Mouse (Mus musculus): ENCODE data around the gene Baiap2l1. TPM values are rescaled to one million over a fixed set of nuclear protein-coding genes. Genes with fewer than 3 reads are reported as not detected.
"Not testable (repeated sequence)": the region's sequence is repeated elsewhere in the genome, so short reads cannot be mapped to it uniquely, and the experiment has no call there.

The Baiap2l1 gene
- total RNA-seq (2021), result under 1 TPM; 0.85 to 0.88 TPM

GRCm38 (mm10) chr5:144357881-144358591 lies at the start of gene Baiap2l1:
Gene Baiap2l1, minus strand, starts transcription at chr5:144358112.
- DNase-seq, result peak; percentile 18 to 29

GRCm38 (mm10) chr5:144406256-144406655 lies 48.3 kb upstream of the Baiap2l1 start:
- no peak for DNase-seq

- DNase-seq, result no peak
Observed at GRCm38 (mm10) chr5:144400821-144401220, 42.9 kb upstream of the Baiap2l1 start.

GRCm38 (mm10) chr5:144397566-144397965 lies 39.7 kb upstream of the Baiap2l1 start:
- DNase-seq, result no peak

GRCm38 (mm10) chr5:144394142-144394541 lies 36.2 kb upstream of the Baiap2l1 start:
- no peak for DNase-seq

DNA sequence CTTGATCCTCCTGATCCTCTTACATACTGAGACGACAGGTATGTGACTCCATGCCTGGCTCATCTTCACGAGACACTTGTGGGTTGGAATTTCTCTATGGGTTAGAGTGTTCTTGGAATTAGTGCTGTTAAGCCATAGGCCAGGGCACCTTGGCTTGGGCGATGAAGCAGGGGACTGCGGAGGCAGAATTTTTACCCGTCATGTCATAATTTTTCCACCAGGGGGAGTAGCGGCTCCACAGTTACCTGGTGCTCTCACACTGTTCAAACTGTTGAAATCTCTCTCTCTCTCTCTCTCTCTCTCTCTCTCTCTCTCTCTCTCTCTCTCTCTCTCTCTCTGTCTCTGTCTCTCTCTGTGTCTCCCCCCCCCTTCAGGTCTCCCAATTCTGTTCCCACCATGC lies 29.9 kb upstream of the Baiap2l1 start:
- peak; percentile 28 to 56 for DNase-seq

DNA sequence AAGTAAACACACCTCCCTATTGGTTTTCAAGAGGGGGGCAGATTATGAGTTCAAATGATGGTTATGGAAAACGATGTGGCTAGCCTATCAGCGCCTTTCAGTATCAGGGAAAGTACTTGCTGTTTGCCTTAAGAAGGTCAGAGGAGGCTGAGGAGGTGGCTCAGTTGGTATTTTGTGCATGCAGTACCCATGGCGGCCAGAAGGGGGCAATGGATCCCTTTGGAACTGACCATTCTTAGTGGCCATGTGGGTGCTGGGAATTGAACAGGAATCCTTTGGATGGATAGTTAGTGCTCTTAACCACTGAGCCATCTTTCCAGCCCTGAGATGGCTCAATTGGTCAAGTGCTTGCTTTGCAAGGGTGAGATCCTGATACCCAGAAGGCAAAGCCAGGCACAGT lies 26.0 kb upstream of the Baiap2l1 start:
- DNase-seq, result no peak

GRCm38 (mm10) chr5:144381782-144382181 lies 23.9 kb upstream of the Baiap2l1 start:
- no peak for DNase-seq

GRCm38 (mm10) chr5:144380689-144381088 lies 22.8 kb upstream of the Baiap2l1 start:
- DNase-seq, result no peak

GRCm38 (mm10) chr5:144379431-144379830 lies 21.5 kb upstream of the Baiap2l1 start:
- no peak for DNase-seq

DNA sequence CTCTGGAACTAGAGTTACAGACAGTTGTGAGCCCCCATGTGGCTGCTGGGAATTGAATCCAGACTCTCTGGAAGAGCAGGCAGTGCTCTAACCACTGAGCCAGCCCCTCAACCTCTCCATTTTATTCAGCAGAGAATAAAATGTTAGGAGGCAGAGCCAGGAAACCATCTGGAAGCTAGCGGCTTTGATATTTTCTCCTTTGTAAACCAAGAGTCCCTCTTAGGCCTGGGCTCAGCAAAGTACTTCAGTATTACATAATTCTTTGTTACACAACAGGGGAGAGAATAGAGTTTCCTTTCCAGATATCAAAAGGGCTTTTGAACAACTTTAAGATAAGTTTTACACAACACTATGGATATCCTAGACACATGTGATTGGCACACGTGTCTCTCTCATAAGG lies 15.0 kb upstream of the Baiap2l1 start:
- no peak for DNase-seq

GRCm38 (mm10) chr5:144372177-144372576 lies 14.3 kb upstream of the Baiap2l1 start:
- DNase-seq, result no peak

DNA sequence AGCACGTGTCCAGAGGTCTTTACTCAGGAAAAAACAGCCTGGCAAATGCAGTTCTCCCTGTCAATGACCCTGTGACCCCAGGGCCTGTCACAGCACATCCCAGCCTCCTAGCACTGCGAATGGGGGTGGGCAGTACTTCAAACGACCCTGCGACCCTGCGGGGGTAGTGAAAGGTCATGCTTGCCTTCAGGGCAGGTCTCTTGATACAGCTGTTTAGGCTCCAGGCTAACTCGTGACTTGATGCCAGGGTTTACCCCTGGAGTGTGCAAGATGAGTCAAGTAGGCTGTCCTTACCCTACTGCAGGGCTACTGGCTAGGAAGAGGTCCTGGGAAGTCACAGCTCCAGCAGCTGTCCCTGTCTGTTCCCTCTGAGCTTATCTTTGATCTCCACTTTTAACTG lies 13.1 kb upstream of the Baiap2l1 start:
- DNase-seq, result no peak

DNA sequence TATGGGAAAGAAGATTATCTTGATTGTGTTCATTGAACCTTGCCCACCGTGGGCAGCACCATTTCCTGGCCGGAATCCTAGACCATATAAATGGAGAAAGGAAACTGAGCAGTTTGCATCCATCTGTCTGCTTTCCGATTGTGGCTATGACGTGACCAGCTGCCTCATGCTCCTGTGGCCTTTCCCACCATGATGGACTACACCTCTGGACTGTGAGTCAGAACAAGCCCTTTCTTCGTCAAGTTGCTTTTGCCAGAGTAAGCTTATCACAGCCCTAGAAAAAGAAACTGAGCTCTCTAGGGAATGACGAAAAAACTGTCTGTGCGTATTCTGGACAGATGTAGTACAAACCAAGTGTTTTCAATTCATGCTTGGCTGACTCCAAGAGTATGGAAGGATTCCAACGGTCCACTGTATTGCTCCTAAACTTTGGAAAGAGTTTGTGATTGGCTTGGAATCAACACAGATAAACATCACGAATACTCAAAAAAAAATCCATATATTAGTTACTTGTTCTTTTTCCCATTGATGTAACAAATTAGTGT lies 10.8 kb upstream of the Baiap2l1 start:
- DNase-seq, result no peak

- not testable (repeated sequence) for DNase-seq
Observed at GRCm38 (mm10) chr5:144366551-144366950, 8.6 kb upstream of the Baiap2l1 start.

GRCm38 (mm10) chr5:144364680-144365357 lies 6.9 kb upstream of the Baiap2l1 start:
- no peak for DNase-seq

DNA sequence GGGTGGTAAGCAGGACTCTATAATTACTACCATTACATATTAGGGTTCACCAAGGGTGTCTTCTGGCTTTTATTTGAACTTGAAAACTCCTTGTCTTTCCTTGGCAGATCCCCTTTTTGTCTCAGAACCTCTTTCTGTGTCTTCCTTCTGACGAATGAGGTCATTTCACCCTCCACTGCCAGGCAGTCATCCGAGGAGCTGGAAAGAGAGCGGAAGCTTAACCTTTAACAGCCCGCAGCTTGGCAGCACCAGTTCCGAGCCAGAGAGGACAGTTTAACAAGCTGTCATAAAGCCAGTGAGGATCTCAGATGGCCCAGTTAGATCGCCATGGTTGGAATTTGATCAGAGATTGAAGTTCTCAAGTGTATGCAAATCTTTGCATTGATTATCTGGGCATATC lies 2.4 kb upstream of the Baiap2l1 start:
- no peak for DNase-seq

- DNase-seq, result no peak
Observed at GRCm38 (mm10) chr5:144359886-144360285, 2.0 kb upstream of the Baiap2l1 start.

DNA sequence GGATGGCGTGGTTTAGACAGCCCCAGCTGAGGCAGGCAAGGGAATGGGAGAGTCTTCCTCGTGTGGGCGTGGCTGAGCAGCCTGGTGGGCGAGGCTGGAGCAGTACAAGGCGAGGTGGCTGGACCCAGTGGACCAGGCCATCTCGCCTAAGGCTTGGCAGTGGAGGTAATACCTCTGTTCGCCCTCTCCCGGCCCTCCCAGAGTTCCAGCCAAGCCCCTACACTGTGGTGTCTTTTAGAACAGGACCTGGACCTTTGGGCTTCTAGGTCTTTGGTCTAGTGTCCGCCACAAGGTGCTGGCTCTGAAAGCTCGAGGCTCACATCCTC lies 643 bp upstream of the Baiap2l1 start:
- DNase-seq, result no peak

DNA sequence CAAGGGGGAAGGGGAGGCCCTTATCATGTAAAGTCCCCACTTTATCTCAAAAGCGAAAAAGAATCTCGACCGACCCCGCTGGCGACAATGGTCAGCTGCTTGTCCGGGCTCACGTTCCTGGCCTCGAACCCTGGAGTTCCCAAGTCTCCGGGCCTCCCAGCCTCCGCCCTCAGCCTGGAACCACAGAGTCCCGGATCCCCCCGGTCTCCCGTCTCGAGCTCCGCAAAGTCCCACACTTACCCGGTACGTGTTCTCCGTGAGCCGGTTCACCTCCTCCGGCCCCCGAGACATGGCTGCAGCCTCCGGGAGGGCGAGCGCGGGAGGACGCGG lies 396 bp downstream of the Baiap2l1 start:
- DNase-seq, result no peak

DNA sequence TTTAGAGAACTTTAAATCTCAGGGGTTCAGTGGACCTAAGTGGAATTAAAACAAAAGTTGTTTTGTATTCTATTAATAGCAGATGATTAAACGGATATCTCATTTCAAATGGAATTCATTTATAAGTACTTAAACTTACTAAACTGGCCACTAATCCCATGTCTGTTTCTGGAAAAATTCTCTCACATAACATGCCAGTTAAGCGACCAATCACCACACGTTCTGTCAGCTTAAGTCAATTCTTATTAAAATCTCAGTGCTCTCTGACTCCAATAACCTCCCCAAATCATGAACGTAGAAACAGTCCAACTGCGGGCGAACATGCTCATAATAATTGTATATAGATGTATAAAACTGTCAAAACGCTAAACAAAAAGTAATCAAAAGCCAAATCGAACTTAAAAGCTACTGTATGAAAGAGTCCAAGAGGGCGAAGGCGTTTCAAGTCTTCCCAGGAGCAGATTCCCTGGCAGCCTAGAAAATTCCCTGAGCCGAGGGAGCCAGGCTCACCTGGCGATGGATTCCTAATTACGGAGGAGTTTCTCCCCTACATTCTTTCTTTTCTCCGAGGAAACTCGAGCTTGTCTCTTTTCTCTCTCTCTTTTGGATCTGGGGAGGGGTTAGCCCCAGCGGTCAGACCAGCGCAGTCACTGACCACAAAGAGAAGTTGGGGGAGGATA lies 996 bp downstream of the Baiap2l1 start:
- no peak for DNase-seq

DNA sequence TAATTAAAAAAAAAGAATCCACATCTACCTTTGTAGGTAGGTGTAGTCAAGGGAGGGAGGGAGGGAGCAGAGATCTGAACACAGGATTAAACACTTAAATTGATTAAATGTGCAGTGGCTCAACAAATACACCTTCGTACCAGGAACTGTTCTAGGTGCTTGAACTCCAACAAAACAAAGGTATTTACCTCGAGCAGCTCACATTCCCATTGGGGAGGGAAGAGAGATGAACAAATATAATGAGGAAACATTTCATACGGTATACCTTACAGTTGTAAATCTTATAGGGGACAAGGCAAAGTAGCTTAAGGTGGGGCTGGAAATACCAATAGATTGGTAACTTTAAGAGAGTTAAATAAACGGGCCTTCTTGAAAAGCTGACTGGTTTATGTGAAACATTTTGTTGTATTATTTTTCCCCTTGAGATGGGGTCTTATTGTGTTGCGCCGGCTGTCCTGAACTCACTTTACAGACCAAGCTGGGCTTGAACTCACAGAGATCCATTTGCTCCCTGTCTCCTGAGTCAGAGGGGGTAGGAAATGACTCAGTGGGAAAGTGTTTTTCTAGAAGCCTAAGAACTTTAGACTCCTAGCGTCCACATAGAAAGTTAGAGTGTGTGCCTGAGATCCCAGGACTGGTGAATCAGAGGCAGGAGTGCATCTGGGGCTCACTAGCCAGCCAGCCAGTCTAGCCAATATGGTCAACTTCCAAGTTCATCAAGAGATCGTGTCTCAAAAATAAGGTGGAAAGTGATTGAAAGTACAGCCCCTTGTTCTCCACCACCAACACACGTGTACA lies 5.5 kb downstream of the Baiap2l1 start:
- DNase-seq, result no peak

DNA sequence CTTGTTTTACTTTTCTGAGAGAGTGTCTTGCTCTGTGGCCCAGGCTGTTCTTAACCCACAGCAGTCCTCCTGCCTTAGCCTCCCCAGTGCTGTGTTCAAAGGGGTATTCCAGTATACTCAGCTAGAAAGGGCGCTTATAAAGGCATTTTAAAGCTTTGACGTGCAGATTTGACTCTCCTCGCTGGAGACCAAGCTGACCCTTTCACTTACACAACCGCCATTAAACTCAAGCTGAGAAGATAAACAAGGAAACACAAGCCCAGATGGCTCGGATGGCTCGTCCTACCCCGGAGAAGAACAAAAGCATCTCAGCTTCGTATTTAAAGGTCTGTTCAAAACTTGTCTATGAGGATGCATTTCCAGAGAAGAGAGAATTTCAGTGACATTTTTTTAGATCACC lies 6.7 kb downstream of the Baiap2l1 start:
- no peak for DNase-seq
